Mouse (Mus musculus): ENCODE results near the gene Tex13c3. TPM values are rescaled to one million over a fixed set of nuclear protein-coding genes. Genes with fewer than 3 reads are reported as not detected.
"Not testable (repeated sequence)": the region's sequence is repeated elsewhere in the genome, so short reads cannot be mapped to it uniquely, and the experiment has no call there.

Tex13c3 gene
- total RNA-seq (2021) = not detected
- long read RNA-seq = 0 reads

GRCm38 (mm10) chrX:19481219-19481618 lies at the start of gene Tex13c3:
Gene Tex13c3 (minus strand): TSS chrX:19481319.
- not testable (repeated sequence) for DNase-seq (ENCODE audit: low spot score in 2 of 2)

DNA sequence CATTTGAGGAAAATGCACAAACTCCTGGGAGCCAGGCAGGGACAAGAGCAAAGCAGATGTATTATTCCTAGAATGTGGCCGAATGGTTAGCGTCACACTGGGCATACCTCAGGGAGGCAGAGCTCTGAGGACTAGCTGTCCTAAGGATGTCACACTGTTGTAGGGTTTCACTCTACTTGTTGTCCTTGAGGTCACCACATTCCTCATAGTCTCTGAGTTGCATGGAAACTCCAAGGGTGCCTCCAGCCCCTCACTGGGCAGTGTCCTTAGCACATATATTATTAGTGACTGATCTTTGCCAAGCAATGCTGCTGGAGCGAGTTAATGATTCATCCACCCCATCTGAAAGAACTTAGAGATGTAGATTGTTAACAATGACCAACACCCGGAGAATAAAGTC lies 8.6 kb upstream of the Tex13c3 start:
- no peak for DNase-seq (ENCODE audit: low spot score in 2 of 2)

Measured in layer of hippocampus, adult 18-20 months (tissue).